Comparison of ENCODE assay signal across 8 mouse cellular contexts in genomic region chr3:142948771-142949170, GRCm38 (mm10).
DNase-seq lines count a peak whose midpoint lies in the region; ATAC-seq and TF ChIP-seq lines count a peak whose summit lies in the region.

No protein-coding gene starts in this region.

- no peaks in the 10 kb centered on the region for H3K27me3 ChIP-seq in forebrain, embryonic 11.5 days (ENCODE audit: control insufficient read depth, insufficient read depth, low read length)
- no peaks in the 10 kb centered on the region for H3K27me3 ChIP-seq in forebrain, embryonic 15.5 days
- H3K27me3 ChIP-seq in lung, postnatal 0 days (replicated peaks; ENCODE audit: insufficient read depth, low read length) = no peaks in the 10 kb centered on the region

- no peak for TF ChIP-seq EP300 in lung, postnatal 0 days (IDR thresholded peaks at IDR 0.05)

- no peak overlapping the region for H3K27ac ChIP-seq in forebrain, embryonic 11.5 days (ENCODE audit: low read depth, low read length)
- no peak overlapping the region for H3K27ac ChIP-seq in forebrain, embryonic 15.5 days (replicated peaks)
- H3K27ac ChIP-seq in bone marrow, adult 2 months (ENCODE audit: control insufficient read depth, insufficient read depth, low read depth, low read length, poor library complexity) = no peak overlapping the region
- H3K27ac ChIP-seq in lung, postnatal 0 days (ENCODE audit: low read length) = no peak overlapping the region

- 0 out of 2 replicates have a peak, but pooled peaks have one; percentile 11 for TF ChIP-seq CTCF in bone marrow, adult 2 months (IDR thresholded peaks at IDR 0.05; ENCODE audit: control insufficient read depth, insufficient read depth, low read length)
- TF ChIP-seq CTCF in lung, postnatal 0 days (IDR thresholded peaks at IDR 0.05) = peak; percentile 85

- no peak overlapping the region for H3K4me3 ChIP-seq in forebrain, embryonic 11.5 days (ENCODE audit: low read depth, low read length)
- no peak overlapping the region for H3K4me3 ChIP-seq in forebrain, embryonic 15.5 days
- H3K4me3 ChIP-seq in bone marrow, adult 2 months (replicated peaks; ENCODE audit: control insufficient read depth, low read depth, low read length) = no peak overlapping the region
- H3K4me3 ChIP-seq in lung, postnatal 0 days (ENCODE audit: low read depth, low read length) = no peak overlapping the region

- H3K4me2 ChIP-seq in forebrain, embryonic 11.5 days (ENCODE audit: low read depth, low read length, severe bottlenecking) = no peak overlapping the region
- H3K4me2 ChIP-seq in forebrain, embryonic 15.5 days (replicated peaks) = no peak overlapping the region
- no peak overlapping the region for H3K4me2 ChIP-seq in lung, postnatal 0 days (replicated peaks; ENCODE audit: low read depth, low read length)

- no peak for TF ChIP-seq POLR2A in bone marrow, adult 2 months (IDR thresholded peaks at IDR 0.05; ENCODE audit: borderline replicate concordance, control insufficient read depth, low read depth, low read length)

- ATAC-seq in forebrain, embryonic 11.5 days (replicated peaks; ENCODE audit: low FRiP score) = peak; percentile 63; the same call in 1 of the 2 replicates
- no peak for ATAC-seq in forebrain, embryonic 15.5 days (replicated peaks)
- ATAC-seq in lung, postnatal 0 days = no peak

- H3K9me3 ChIP-seq in forebrain, embryonic 11.5 days (ENCODE audit: control insufficient read depth, low read length) = no peaks in the 10 kb centered on the region
- no peaks in the 10 kb centered on the region for H3K9me3 ChIP-seq in forebrain, embryonic 15.5 days
- H3K9me3 ChIP-seq in lung, postnatal 0 days (ENCODE audit: low read length) = no peaks in the 10 kb centered on the region

- H3K36me3 ChIP-seq in forebrain, embryonic 11.5 days (ENCODE audit: control insufficient read depth, insufficient read depth, low read length) = no peaks in the 10 kb centered on the region
- H3K36me3 ChIP-seq in forebrain, embryonic 15.5 days = no peaks in the 10 kb centered on the region
- no peaks in the 10 kb centered on the region for H3K36me3 ChIP-seq in lung, postnatal 0 days (ENCODE audit: insufficient read depth, low read length)

- peak; percentile 80 for DNase-seq in forebrain, embryonic 11.5 days (ENCODE audit: low spot score)
- DNase-seq in CD4-positive, CD25-positive, alpha-beta regulatory T cell, adult 2 months (ENCODE audit: low read depth, low spot score) = peak; percentile 67
- peak; percentile 22 for DNase-seq in fibroblast of lung, adult 2 months (ENCODE audit: low read depth)
- DNase-seq in kidney, postnatal 25 days = peak; percentile 60 to 82
- DNase-seq in lung, postnatal 0 days (ENCODE audit: low spot score) = peak; percentile 61
- peak; percentile 22 for DNase-seq in spleen, adult 12 weeks (ENCODE audit: low spot score)

- H3K9ac ChIP-seq in forebrain, embryonic 11.5 days (ENCODE audit: low read length) = no peak overlapping the region
- H3K9ac ChIP-seq in forebrain, embryonic 15.5 days (replicated peaks) = no peak overlapping the region
- no peak overlapping the region for H3K9ac ChIP-seq in lung, postnatal 0 days (replicated peaks; ENCODE audit: low read depth)

- no peaks in the 10 kb centered on the region for H3K4me1 ChIP-seq in forebrain, embryonic 11.5 days (replicated peaks; ENCODE audit: control insufficient read depth, insufficient read depth, low read length)
- no peaks in the 10 kb centered on the region for H3K4me1 ChIP-seq in forebrain, embryonic 15.5 days
- H3K4me1 ChIP-seq in bone marrow, adult 2 months (ENCODE audit: control insufficient read depth, insufficient read depth, low read length) = no peaks in the 10 kb centered on the region
- H3K4me1 ChIP-seq in lung, postnatal 0 days (ENCODE audit: insufficient read depth, low read depth, low read length) = no peaks in the 10 kb centered on the region

- WGBS in forebrain, embryonic 11.5 days = 39% methylated on average over 7 of the region's 7 CpGs
- 29% methylated on average over 7 of the region's 7 CpGs for WGBS in forebrain, embryonic 15.5 days
- WGBS in bone marrow, adult 2 months = 43% methylated on average over 7 of the region's 7 CpGs
- WGBS in lung, postnatal 0 days = 29% methylated on average over 7 of the region's 7 CpGs

Comparison
In these comparisons a context has a peak if more than half of its experiments do, and no peak if none do; other contexts are left out.
1. DNase-seq: peak in every context shown above with its lines; median percentile 80 in forebrain, embryonic 11.5 days; 71 in kidney, postnatal 25 days; 67 in CD4-positive, CD25-positive, alpha-beta regulatory T cell, adult 2 months; 61 in lung, postnatal 0 days; 22 in fibroblast of lung, adult 2 months; 22 in spleen, adult 12 weeks.